Mouse (Mus musculus) induced T-regulatory cell, adult 2 months (primary cell): ENCODE data around the gene Kcnip4.

Experiments used
- DNase-seq: peaks from one replicate; pipeline ENCODE4 v3.0.0-alpha.2; 2012; ENCODE audit warnings: low read depth

Kcnip4 gene

GRCm38 (mm10) chr5:49247081-49247480 is 277.6 kb downstream of the Kcnip4 start:
- no peak for DNase-seq

GRCm38 (mm10) chr5:49244414-49244813 is 280.3 kb downstream of the Kcnip4 start:
- DNase-seq, result no peak

DNA sequence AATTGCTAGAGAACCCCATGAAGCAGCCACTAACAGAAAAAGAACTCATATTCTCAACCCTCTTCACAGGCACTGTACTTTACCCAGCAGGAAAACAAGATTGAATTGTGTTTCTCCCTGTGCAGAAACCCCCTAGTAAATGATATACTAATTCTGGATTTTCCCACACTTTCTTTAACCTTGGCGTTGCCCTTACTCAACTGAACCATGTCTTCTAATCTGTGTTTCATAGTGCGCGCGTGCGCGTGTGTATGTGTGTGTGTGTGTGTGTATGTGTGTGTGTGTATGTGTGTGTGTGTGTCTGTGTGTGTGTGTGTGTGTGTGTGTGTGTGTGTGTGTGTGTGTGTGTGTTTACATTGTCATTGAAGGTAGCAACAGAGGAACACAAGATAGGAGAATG is 283.0 kb downstream of the Kcnip4 start:
- DNase-seq, result no peak

GRCm38 (mm10) chr5:49201164-49201756 is 323.4 kb downstream of the Kcnip4 start:
- DNase-seq, result no peak

DNA sequence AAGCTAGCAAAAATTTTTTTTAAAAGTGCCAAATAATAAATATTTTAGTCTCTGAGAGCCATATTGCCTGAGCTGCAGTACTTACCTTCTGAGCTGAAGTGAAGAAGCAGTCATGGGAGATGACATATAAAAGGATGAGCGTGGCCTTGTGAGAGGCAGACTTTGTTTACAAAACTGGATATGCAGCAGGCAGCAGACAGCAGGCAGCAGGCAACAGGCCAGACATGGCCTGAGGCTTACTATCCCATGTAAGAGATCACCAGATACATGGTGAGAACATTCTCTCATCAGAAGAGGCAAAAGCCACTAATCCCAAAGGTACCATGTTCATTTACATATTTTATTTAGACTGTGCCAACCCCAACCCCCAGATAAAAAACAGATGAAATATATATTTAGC is 336.5 kb downstream of the Kcnip4 start:
- DNase-seq, result no peak

GRCm38 (mm10) chr5:49150116-49150811 is 374.4 kb downstream of the Kcnip4 start:
- DNase-seq, result no peak

- DNase-seq, result no peak
Measured at GRCm38 (mm10) chr5:49149684-49150083, 375.0 kb downstream of the Kcnip4 start.

- DNase-seq, result no peak
Measured at GRCm38 (mm10) chr5:49095432-49095831, 429.3 kb downstream of the Kcnip4 start.

DNA sequence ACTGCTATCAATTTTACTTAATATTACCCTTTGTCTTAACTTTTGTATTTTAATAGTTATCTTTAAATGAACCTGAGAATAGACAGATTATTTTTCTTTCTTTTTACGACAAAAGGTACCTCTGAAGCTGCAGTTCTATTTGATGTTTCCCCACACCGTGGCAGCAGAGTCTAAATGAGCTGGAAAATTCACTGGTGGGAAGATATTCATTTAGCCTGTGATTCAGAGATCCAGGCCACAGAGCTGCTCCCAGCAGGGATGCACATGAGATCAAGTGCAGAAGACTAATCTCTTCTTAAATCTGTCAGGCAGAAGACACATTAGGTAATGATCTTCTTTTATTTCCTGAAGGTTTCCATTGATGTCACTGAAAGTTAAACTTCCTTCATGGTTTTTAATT is 429.8 kb downstream of the Kcnip4 start:
- no peak for DNase-seq

DNA sequence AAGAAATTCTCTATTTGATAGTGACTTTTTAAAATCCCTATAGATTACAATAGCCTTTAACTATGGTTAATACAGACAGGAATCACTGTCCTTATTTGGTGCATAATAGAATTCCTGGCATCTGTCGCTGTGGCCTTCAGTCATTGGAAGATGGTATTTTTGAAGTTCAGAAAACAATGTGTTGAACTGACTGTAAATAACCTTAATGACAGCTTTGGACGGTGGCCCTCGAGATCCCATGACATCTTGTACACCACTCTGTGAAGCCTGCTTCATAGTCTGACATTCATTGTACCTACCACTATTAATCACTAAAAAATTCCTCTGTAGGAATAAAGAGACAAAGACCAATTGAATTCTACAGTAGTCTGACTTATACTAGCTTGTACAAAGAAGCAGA is 430.4 kb downstream of the Kcnip4 start:
- DNase-seq, result no peak

- peak; percentile 53 for DNase-seq
Measured at GRCm38 (mm10) chr5:49090122-49090680, 434.5 kb downstream of the Kcnip4 start.

DNA sequence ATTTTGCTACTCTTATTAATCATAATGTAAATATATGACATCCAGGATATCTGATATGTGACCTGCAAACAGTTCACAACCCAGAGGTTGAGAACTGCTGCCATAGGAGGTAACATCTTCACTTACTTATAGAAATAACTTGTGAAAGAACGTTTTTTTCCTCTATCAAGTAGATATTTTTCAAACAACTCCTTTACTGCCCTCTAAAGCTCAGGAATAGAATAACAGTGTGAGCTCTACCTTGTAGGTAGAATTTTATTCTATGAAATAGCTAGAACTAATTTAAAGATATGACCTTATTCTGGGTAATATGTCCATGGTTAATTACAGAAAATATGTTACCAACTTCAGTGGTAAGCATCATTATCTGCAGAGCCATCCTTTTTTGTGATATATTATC is 459.1 kb downstream of the Kcnip4 start:
- no peak for DNase-seq

- no peak for DNase-seq
Measured at GRCm38 (mm10) chr5:49058926-49059325, 465.8 kb downstream of the Kcnip4 start.

DNA sequence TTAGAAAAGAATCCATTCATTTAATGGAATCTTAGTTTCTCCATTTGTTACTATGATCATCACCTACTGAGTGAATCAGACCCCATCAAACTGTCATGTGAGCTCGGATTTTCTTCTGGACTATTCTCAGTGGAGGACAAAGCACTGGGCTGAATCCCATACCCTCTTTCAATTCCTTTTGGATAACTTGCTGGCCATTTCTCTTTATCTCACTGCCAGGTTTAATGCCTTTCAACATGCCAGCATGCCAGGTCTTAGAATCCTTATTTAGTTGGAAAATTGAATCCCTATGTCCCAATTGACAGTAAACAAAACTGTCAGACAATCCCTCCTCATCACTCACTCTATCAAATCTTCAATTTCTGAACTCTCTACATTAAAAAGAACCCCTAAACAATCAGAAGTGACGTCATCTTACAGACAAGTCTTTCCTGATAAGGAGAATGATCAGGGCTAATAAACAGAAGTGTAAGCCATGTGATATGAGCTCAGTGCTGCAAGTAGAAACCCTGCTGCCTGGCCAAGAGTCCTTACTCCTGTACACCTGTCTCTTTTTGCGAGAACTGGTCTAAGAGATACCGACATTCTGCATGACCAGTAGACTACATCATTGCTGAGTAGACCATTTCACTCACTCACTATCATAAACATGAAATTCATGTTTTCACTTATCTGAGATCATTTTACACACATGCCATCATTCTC is 466.9 kb downstream of the Kcnip4 start:
- DNase-seq, result no peak

DNA sequence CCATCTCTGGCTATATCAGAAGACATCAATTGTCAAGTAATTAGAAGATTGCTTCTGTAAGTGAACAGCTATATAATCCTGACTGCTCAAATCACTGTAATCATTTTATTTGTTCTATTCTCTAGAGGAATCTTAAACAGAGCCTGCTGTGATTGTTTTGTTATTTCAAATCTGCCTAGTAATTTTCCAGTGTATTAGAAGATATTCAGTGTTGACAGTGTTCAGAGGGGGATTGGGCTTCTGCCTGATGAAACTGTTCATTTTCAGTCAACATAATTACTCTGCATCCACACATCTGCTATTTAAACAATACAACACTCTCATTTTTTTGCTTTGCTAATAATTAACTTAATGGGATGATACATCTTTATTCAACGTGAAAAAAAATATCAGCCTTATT is 476.7 kb downstream of the Kcnip4 start:
- DNase-seq, result no peak

DNA sequence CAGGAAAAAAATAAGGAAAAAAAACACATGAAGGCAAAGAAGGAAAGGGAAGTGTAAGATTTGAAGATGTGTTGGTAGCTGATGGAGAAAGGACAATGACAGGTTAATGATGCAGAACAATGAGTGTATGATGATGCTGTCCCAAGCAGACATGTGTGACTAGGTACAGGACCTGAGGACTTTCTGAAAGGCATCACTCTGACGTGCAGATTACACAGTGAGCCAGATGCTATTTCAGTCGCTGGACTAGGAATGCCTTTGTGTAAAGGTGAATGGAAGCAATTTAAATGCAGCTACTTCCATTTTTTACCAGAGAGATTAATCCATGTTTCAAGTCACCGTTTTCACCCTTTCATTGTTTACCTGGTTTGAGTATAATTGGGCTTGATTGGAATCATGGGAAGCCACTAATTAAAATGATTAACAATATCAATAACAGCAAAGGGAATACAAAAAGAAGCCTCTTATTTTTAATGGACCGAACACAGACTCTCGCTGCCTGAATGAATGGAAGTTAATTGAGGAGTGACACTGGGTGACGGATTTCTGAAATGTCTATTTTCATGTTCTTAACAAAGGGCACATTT is 483.4 kb downstream of the Kcnip4 start:
- DNase-seq, result no peak

GRCm38 (mm10) chr5:48997359-48997758 is 527.3 kb downstream of the Kcnip4 start:
- DNase-seq, result no peak

- DNase-seq, result no peak
Measured at GRCm38 (mm10) chr5:48989145-48989659, 535.5 kb downstream of the Kcnip4 start.

- no peak for DNase-seq
Measured at GRCm38 (mm10) chr5:48942378-48943088, 582.2 kb downstream of the Kcnip4 start.

- DNase-seq, result no peak
Measured at GRCm38 (mm10) chr5:48931881-48932280, 592.8 kb downstream of the Kcnip4 start.

DNA sequence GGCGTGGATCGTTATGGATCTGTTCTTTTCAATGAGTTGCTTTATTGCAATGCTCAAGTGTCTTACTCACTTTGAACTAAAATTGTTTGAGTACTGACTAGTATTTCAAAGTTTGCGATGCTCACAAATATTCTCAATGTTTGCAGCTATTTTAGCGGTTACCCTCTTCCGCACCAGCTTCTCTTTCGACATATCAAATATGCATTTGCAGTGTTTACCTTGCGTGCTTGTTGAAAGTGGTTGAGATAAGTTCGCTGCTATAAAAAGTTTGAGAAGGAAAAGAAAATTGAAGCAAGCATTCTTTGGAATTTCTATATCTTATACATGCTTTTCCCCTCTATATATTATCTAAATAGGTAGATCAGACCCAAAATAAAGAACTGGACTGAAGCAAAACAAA is 634.5 kb downstream of the Kcnip4 start:
- DNase-seq, result no peak
